Mouse (Mus musculus) WW6 (cell line): ENCODE data around the gene Larp6.

Experiments
- DNase-seq: peaks from one replicate; pipeline ENCODE4 v3.0.0-alpha.2; 2013; ENCODE audit warnings: low read depth, low spot score

Gene Larp6

GRCm38 (mm10) chr9:60759436-60760007, 46.7 kb downstream of the Larp6 start:
- no peak for DNase-seq

- DNase-seq = no peak
Observed at GRCm38 (mm10) chr9:60765181-60765580, 52.4 kb downstream of the Larp6 start.

GRCm38 (mm10) chr9:60768393-60768792, 55.6 kb downstream of the Larp6 start:
- DNase-seq = no peak

GRCm38 (mm10) chr9:60769711-60770111, 56.9 kb downstream of the Larp6 start:
- DNase-seq = no peak

GRCm38 (mm10) chr9:60773713-60774112, 60.9 kb downstream of the Larp6 start:
- DNase-seq = no peak

- DNase-seq = no peak
Observed at GRCm38 (mm10) chr9:60776899-60777298, 64.1 kb downstream of the Larp6 start.

- no peak for DNase-seq
Observed at GRCm38 (mm10) chr9:60782057-60782789, 69.4 kb downstream of the Larp6 start.

GRCm38 (mm10) chr9:60785069-60785468, 72.3 kb downstream of the Larp6 start:
- no peak for DNase-seq

- peak; percentile 50 for DNase-seq
Observed at GRCm38 (mm10) chr9:60787517-60788110, 74.8 kb downstream of the Larp6 start.
